Mouse (Mus musculus): ENCODE data around the gene Rmnd5a. TPM values are rescaled to one million over a fixed set of nuclear protein-coding genes. Genes with fewer than 3 reads are reported as not detected.
"Not testable (repeated sequence)": the region's sequence is repeated elsewhere in the genome, so short reads cannot be mapped to it uniquely, and the experiment has no call there.

Gene Rmnd5a
- polyA plus RNA-seq (2012; rRNA removed), result 30.0 and 33.6 TPM in 2 replicates

DNA sequence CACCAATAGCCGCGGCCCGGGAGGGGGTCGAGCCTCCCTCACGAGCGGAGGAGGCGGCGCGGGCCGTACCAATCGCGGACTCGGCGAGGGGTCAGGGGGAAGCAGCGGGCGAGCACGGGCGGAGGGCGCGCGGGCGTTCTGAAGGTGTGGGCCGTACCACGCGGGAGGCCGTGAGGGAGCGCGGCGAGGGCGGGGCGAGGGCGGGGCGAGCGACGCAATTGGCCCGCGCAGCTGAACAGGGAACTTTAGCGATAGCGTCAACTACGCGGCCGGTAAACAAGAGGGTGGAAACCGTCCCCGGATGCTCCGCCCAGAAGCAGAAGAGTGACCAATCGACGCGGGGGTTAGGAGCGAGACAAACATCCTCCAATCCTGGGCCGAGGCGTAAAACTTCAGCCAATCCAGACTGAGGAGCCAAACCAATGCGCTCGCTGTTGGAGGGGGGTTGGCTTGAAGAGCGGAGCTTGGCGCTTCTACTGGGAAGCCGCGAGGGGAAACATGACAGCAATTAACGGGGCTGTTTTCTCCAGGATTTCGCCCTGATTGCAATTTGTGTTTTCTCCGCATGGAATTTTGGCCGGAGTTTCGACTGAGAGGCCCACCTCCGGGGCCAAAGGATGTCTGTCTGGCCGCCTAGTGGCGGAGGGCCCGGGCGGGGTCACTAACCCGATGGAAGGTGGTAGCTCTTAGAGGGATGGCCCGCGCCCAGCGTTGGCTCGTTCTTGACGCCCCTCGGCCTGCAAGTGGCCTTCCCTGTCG is at the start of gene Rmnd5a:
TSS of gene Rmnd5a (minus strand) at position 146 of the 759 bp plus-strand sequence.
- DNase-seq (ENCODE audit: low read depth), result peak; percentile 100

DNA sequence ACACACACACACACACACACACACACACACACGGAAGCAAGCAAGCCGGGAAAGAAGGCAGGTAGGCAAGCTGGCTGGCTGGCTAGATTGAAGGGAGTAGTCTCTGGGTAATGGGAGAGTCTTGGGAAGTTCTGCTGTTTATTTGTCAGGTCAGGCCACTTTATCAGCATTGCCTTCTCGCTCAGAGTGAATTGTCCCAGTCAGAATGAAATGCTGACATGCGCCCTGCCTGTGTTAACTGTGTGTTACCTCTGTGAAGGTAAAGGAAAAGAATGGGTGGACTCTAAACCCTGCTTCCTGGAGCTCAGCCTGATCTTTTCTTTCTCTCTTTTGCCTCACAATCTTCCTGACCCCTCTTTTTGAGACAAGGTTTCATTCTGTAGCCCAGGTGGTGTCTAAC is 47.5 kb upstream of the Rmnd5a start:
- TF ChIP-seq CTCF (IDR thresholded peaks at IDR 0.05; ENCODE audit: borderline replicate concordance, extremely low read depth, insufficient read depth, insufficient read length) (no peak), POLR2A (IDR thresholded peaks at IDR 0.05; ENCODE audit: borderline replicate concordance, extremely low read depth, insufficient read depth, insufficient read length, poor library complexity, severe bottlenecking) (no peak)
- no peak for DNase-seq (ENCODE audit: low read depth)

More for the DNA sequence above, at the start of gene Rmnd5a:
- TF ChIP-seq CTCF (IDR thresholded peaks at IDR 0.05; ENCODE audit: borderline replicate concordance, extremely low read depth, insufficient read depth, insufficient read length) (peak; percentile 43; the same call in 1 of the 2 replicates), POLR2A (IDR thresholded peaks at IDR 0.05; ENCODE audit: borderline replicate concordance, extremely low read depth, insufficient read depth, insufficient read length, poor library complexity, severe bottlenecking) (peak; percentile 56; the same call in 1 of the 2 replicates)

DNA sequence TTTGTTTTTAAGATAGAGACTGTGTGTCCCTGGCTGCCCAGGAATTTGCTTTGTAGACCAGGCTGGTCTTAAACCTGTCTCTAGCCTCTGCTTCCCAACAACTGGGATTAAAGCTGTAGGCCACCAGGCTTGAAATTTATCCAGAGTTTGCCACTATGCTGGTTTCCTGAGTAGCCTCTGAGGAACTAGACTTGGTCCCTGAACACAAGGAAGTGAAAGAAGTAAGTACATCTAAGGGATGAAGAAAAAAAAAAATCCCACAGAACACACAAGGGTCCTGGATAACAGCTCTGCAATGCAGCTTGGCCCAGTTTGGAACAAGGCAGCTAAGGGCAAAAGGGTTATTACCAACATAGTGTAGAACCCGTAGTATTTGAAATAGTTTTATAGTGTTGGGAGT is 46.4 kb upstream of the Rmnd5a start:
- TF ChIP-seq POLR2A (IDR thresholded peaks at IDR 0.05; ENCODE audit: borderline replicate concordance, extremely low read depth, insufficient read depth, insufficient read length, poor library complexity, severe bottlenecking), result no peak
- no peak for TF ChIP-seq CTCF (IDR thresholded peaks at IDR 0.05; ENCODE audit: borderline replicate concordance, extremely low read depth, insufficient read depth, insufficient read length)

DNA sequence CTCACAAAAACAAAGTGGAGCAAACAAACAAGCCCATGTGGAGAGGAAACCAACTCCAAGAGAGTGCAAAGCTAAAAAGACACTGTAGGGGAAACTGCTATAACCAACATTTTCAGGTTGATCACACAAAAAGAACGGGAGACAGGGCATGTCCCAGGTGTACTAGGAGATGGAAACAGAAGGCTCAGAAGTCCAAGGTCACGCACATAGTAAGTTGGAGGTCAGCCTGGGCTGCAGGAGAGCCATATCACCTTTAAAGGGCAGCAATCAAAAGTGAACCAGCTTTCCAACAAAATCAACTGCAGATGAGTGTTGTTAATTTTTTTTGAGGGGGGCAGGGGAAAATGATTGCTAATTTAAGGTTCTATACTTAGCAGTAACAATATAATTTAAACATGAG is 45.8 kb upstream of the Rmnd5a start:
- no peak for TF ChIP-seq POLR2A (IDR thresholded peaks at IDR 0.05; ENCODE audit: borderline replicate concordance, extremely low read depth, insufficient read depth, insufficient read length, poor library complexity, severe bottlenecking)
- no peak for TF ChIP-seq CTCF (IDR thresholded peaks at IDR 0.05; ENCODE audit: borderline replicate concordance, extremely low read depth, insufficient read depth, insufficient read length)
- no peak for DNase-seq (ENCODE audit: low read depth)

More for the DNA sequence above, 46.4 kb upstream of the Rmnd5a start:
- DNase-seq (ENCODE audit: low read depth), result no peak

DNA sequence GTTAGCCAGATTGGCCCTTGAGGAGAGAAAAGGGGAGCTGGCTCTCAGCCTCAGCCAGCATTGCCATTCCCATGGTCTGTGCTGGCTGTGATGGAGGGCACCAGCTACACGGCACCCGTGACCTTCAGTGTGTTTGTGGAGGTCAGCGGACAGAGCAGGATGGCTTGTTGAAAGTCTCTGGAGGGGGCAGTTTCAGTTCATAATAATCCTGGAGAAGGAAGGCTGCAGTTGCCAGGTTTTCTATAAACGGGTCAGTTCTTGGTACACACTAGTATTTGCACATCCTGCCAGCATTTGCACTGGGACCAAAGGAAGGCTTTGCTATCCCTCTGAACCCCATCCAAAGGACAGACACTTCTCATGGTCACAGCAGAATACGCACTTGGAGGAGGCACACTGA is 44.8 kb upstream of the Rmnd5a start:
- TF ChIP-seq CTCF (IDR thresholded peaks at IDR 0.05; ENCODE audit: borderline replicate concordance, extremely low read depth, insufficient read depth, insufficient read length) (no peak), POLR2A (IDR thresholded peaks at IDR 0.05; ENCODE audit: borderline replicate concordance, extremely low read depth, insufficient read depth, insufficient read length, poor library complexity, severe bottlenecking) (no peak)
- no peak for DNase-seq (ENCODE audit: low read depth)

DNA sequence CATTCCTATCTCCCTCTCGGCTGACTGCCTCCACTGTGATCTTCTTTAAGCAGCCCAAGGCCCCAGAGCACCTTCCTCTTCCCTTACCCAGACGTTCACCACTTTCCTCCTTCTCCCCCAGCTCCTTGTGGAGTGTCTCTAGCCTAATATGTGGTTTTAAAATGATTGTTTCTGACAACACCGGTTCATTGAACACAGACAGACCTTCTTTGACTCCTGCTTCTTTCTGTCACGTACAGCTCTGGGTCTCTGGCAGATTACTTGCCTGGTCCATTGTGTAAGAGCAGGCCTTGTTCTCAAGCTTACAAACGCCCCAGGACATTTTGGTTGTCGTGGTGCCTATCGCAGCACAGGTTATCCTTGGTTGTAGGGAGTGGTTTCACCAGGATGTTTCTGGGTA is 40.7 kb upstream of the Rmnd5a start:
- TF ChIP-seq POLR2A (IDR thresholded peaks at IDR 0.05; ENCODE audit: borderline replicate concordance, extremely low read depth, insufficient read depth, insufficient read length, poor library complexity, severe bottlenecking), result no peak
- no peak for TF ChIP-seq CTCF (IDR thresholded peaks at IDR 0.05; ENCODE audit: borderline replicate concordance, extremely low read depth, insufficient read depth, insufficient read length)
- DNase-seq (ENCODE audit: low read depth), result no peak

DNA sequence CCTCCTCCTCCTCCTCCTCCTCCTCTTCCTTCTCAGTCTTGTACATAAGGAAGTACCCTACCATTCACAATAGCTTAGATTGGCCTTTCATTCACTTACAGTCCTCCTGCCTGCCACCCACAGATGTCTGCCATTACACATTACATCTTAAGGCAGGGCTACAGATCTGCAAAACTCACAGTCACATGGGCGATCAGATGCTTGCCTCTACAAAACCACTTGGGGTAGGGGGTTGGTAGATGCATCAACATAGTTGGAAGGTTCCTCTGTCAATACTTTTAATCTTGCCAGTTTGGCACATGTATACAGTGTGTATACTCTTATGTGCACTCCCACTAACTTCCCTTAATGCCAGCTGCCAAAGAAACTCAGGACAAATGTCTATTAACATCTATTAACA is 39.7 kb upstream of the Rmnd5a start:
- TF ChIP-seq POLR2A (IDR thresholded peaks at IDR 0.05; ENCODE audit: borderline replicate concordance, extremely low read depth, insufficient read depth, insufficient read length, poor library complexity, severe bottlenecking) (no peak), CTCF (IDR thresholded peaks at IDR 0.05; ENCODE audit: borderline replicate concordance, extremely low read depth, insufficient read depth, insufficient read length) (no peak)
- no peak for DNase-seq (ENCODE audit: low read depth)

DNA sequence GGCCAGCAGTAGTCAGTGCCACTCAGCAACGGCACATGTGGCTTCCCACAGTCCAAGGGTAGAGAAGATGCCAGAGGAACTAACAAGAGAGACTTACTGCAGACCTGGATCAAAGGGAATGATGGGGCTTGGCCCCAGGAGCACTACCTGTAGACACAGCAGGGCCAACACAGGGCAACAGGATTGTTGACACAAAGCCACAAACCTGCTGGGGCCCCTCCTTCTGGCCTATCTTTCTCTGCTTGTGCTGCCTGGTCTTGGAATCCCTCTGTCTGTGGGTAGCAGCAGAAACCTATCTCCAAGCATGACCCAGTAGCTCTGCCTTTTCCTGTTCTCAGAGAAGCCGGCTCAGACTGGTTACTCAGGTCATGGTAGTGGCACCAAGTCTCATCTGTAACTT is 39.2 kb upstream of the Rmnd5a start:
- not testable (repeated sequence) for DNase-seq (ENCODE audit: low read depth)

DNA sequence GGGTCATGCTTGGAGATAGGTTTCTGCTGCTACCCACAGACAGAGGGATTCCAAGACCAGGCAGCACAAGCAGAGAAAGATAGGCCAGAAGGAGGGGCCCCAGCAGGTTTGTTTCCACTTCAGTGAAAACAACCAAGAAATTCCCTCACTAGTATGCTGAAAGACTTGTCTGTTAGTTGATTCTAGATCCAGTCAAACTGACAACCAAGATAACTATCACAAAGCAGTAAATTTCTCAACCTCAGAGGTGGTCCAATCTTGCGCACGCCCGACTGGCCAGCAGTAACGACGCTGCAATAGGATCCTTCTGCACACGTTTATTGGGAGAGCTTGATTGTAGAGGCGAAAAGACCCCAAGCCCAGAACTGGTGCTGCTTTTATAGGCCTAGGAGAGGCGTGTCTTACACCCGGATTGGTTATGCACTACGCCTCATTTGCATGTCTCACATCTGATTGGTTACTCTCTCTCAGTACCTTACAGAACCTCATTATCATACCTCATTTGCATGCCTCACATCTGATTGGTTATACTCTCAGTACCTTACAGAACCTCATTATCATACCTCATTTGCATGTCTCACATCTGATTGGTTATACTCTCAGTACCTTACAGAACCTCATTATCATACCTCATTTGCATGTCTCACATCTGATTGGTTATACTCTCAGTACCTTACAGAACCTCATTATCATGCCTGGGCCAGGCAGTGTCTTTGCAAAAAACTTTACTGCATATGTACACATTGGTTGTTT is 38.6 kb upstream of the Rmnd5a start:
- DNase-seq (ENCODE audit: low read depth), result not testable (repeated sequence)

DNA sequence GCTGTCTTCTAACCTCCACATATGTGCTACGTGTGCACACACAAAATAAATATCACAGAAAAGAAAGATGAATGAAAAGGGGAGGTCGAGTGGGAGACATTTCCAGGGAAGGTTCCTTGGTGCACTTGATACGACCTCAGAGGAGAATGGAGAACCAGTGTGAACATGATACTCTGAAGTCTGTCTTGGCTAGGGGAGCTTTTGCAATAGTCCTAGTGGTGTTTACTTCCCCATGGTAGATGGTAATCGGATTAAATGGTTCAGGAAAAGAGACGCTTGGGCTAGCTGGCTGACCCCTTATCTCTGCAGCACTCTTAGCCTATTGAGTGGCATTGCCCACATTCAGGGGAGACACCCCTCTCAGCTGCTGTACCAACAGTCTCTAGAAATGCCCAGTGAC is 36.3 kb upstream of the Rmnd5a start:
- TF ChIP-seq CTCF (IDR thresholded peaks at IDR 0.05; ENCODE audit: borderline replicate concordance, extremely low read depth, insufficient read depth, insufficient read length), result no peak
- no peak for TF ChIP-seq POLR2A (IDR thresholded peaks at IDR 0.05; ENCODE audit: borderline replicate concordance, extremely low read depth, insufficient read depth, insufficient read length, poor library complexity, severe bottlenecking)
- no peak for DNase-seq (ENCODE audit: low read depth)

DNA sequence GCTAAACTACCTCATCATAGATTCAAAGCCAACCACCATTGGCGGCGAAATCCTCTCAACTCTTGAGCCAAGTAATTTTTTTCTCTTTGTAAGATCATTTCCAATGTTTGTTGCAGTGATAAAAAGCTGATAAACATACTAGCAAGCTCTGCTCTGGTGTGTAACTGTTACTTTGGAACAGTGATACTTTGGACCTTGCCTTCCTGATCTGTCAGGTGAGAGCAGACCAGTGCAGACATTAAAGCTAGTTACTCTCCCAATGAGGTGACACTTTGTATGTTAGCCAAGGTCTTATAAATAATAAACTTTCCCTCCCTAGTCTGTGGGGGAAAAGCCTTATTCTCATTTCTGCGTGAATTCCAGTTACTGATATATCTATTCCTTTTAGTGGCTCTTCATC is 35.2 kb upstream of the Rmnd5a start:
- TF ChIP-seq POLR2A (IDR thresholded peaks at IDR 0.05; ENCODE audit: borderline replicate concordance, extremely low read depth, insufficient read depth, insufficient read length, poor library complexity, severe bottlenecking), result no peak
- no peak for TF ChIP-seq CTCF (IDR thresholded peaks at IDR 0.05; ENCODE audit: borderline replicate concordance, extremely low read depth, insufficient read depth, insufficient read length)
- no peak for DNase-seq (ENCODE audit: low read depth)

DNA sequence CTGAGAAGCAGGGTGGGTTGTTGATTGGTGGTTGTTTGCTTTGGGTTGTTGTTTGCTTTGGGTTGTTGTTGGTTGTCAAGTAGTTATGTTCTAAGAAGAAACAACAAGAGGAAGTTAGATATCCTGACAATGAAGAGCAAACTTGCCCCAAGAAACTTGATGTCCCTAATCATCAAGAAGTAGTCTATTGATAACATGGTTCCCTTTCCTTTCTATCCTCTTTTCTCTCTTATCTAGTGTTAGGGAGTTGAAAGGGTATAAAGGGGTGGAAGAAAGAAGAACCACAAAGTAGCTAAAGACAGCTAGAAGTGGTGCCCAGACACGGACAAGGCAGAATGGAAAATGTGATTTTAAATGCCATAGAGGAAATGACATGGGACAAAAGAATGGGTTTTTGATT is 32.3 kb upstream of the Rmnd5a start:
- TF ChIP-seq POLR2A (IDR thresholded peaks at IDR 0.05; ENCODE audit: borderline replicate concordance, extremely low read depth, insufficient read depth, insufficient read length, poor library complexity, severe bottlenecking) (no peak), CTCF (IDR thresholded peaks at IDR 0.05; ENCODE audit: borderline replicate concordance, extremely low read depth, insufficient read depth, insufficient read length) (no peak)
- no peak for DNase-seq (ENCODE audit: low read depth)
